Mouse (Mus musculus) adrenal gland, adult (tissue): ENCODE measurements around the gene Srrm3.

Source experiments
- DNase-seq, 2 experiments: peaks; one replicate each; pipeline ENCODE4 v3.0.0; 2022 to 2023; ENCODE audit warnings: low spot score in 1 of 2; ENCODE audit not compliant: inconsistent age in 2 of 2

Srrm3 gene

GRCm38 (mm10) chr5:135806555-135807262 lies at the start of gene Srrm3:
Srrm3 (plus strand) TSS chr5:135806890.
- peak; percentile 87 to 96 for DNase-seq

- DNase-seq = peak in 1 of 2 experiments; percentile 50
Observed at GRCm38 (mm10) chr5:135761881-135762280, 44.8 kb upstream of the Srrm3 start.

GRCm38 (mm10) chr5:135763526-135763925 lies 43.2 kb upstream of the Srrm3 start:
- peak; percentile 67 to 92 for DNase-seq

- no peak for DNase-seq
Observed at GRCm38 (mm10) chr5:135764971-135765370, 41.7 kb upstream of the Srrm3 start.

GRCm38 (mm10) chr5:135772519-135772918 lies 34.2 kb upstream of the Srrm3 start:
- no peak for DNase-seq

GRCm38 (mm10) chr5:135776546-135776945 lies 30.1 kb upstream of the Srrm3 start:
- no peak for DNase-seq

GRCm38 (mm10) chr5:135777796-135778470 lies 28.8 kb upstream of the Srrm3 start, which contains the start of gene Styxl1:
Styxl1 (minus strand) TSS chr5:135778385.
- no peak for DNase-seq

GRCm38 (mm10) chr5:135778471-135779445 lies 27.9 kb upstream of the Srrm3 start, which contains the start of gene Mdh2:
Mdh2 (plus strand) TSS chr5:135778480.
- DNase-seq = peak; percentile 99

GRCm38 (mm10) chr5:135780331-135780730 lies 26.4 kb upstream of the Srrm3 start:
- DNase-seq = no peak

- no peak for DNase-seq
Observed at GRCm38 (mm10) chr5:135782901-135783300, 23.8 kb upstream of the Srrm3 start.

- peak; percentile 86 to 96 for DNase-seq
Observed at GRCm38 (mm10) chr5:135793996-135794858, 12.5 kb upstream of the Srrm3 start.

GRCm38 (mm10) chr5:135794859-135795181 lies 11.9 kb upstream of the Srrm3 start:
- no peak for DNase-seq

GRCm38 (mm10) chr5:135799746-135800145 lies 6.9 kb upstream of the Srrm3 start:
- DNase-seq = peak in 1 of 2 experiments; percentile 49

GRCm38 (mm10) chr5:135800927-135801326 lies 5.8 kb upstream of the Srrm3 start:
- peak; percentile 31 to 42 for DNase-seq

GRCm38 (mm10) chr5:135802641-135803040 lies 4.0 kb upstream of the Srrm3 start:
- no peak for DNase-seq

GRCm38 (mm10) chr5:135803135-135803534 lies 3.6 kb upstream of the Srrm3 start:
- no peak for DNase-seq

GRCm38 (mm10) chr5:135803676-135804075 lies 3.0 kb upstream of the Srrm3 start:
- DNase-seq = no peak

- no peak for DNase-seq
Observed at GRCm38 (mm10) chr5:135804735-135805134, 2.0 kb upstream of the Srrm3 start.

GRCm38 (mm10) chr5:135807263-135807637 lies 560 bp downstream of the Srrm3 start:
- no peak for DNase-seq

- DNase-seq = peak in 1 of 2 experiments; percentile 40
Observed at GRCm38 (mm10) chr5:135812991-135813390, 6.3 kb downstream of the Srrm3 start.
